Mouse (Mus musculus) thymus, postnatal 4 days (tissue): ENCODE measurements around the gene Hnf1b.

Experiments
- DNase-seq: peaks from one replicate; pipeline ENCODE4 v3.0.0; 2021

Hnf1b gene

DNA sequence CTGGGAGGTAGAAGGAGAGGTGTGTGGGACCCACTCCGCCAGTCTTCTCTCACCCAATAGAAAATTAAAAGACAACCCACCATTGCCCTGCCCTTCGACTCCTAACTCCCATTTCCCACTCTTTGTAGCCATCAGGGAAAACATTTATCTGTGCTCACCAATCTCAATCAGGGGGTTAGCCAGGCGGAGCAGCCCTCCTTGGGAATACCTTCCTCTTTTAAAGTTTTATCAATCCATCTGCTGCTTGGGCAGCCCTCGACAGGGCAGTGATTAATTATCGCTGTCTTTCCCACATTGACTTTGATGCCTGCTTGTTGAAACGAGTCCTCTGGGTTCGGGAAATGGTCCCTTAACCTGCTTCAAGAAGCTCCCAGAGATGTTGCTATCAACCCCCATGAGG is 47.7 kb downstream of the Hnf1b start:
- DNase-seq, result no peak

DNA sequence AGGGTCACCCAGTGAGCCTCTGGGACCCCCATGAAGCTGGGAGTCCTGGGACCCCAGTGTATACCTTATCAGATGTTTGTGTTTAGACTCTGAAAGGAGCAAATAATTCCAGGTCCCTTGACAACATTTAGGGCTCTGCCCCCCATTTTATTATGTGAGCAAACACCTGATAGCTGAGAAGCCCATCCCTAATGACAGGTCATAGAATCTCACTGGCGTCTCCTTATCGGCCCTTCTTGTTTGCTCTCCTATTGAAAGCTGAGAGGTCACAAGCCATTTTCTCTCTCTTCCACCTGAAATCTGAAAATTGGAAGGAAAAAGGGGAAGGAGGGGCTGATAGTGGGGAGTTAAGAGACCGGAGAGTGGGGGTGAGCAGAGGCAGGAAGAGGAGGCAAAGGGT is 52.9 kb downstream of the Hnf1b start:
- no peak for DNase-seq

DNA sequence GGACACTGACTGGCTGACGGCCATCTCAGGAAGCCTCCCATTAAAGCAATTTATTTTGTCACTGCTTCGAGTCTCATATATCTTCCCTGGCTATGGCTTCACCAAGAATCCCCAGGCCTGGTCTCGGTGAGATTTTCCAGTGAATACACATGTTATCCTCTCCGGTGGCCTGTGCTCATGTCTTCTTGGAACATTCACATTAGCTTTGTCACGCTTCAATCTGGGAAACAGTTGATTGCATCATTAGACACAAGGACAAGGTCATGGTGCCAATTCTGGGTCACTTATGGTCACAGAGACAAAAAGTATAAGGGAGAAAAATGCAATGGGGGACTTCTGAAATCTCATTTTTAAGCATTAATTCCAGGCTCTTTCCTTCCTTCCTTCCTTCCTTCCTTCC is 55.9 kb downstream of the Hnf1b start:
- DNase-seq, result no peak

DNA sequence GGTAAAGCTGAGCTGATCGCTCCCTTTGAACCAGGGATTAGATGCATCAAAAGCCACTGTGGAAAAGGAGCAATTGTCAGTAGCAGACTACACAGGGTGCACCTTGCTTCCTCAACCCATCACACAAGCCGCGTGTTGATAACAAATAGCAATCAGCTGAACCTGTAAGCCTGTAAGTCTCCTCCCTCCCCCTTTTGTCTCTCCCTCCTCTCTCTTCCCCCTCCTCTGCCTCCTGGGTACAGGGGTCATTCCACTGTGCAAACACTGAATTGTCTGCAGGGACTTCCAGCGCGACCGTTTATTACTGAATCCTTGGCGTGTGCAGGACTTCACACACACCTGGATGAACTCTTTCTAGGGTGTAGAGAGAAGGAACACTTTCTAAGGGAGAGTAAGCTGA is 58.5 kb downstream of the Hnf1b start:
- no peak for DNase-seq

DNA sequence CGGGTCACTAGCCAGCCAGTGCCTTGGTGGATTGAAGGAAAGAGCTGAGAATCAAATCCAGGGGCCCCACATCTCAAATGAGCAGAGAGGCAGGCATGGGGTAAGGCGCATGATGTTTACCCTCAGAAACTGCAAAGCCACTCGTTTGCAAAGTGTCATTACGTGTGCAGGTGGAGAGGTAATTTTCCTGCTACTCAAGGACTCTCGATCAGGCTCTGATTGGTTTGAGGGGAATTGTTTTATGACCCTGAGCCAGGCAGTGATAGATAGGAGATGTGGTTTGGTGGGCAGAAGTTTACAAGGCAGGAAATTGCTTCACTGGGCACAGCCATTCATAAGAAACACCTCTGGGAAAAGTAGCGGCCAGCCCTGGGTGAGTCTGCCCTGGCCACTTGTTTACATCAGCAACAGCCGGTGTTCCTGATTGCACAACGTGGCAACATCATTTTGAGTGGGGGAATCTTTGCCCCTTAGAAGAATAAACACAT is 64.0 kb downstream of the Hnf1b start:
- no peak for DNase-seq

DNA sequence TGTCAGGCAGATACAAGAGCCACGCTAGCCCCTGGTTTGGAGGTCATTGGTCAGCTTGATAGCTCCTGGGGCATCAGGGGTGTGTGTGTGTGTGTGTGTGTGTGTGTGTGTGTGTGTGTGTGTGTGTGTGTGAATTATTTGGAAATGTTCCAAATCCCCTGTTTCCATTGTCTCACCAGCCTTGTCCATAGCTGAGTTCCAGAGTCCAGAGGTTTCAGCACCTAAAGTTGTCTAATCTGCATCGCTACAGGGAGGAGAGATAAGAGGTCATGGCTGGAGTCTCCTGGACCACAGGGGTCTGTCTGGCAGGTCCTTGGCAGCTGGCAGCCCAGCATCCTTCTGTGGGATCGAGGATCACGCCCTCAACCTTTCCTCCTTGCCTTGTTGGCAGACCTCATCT is 64.6 kb downstream of the Hnf1b start:
- DNase-seq, result no peak

DNA sequence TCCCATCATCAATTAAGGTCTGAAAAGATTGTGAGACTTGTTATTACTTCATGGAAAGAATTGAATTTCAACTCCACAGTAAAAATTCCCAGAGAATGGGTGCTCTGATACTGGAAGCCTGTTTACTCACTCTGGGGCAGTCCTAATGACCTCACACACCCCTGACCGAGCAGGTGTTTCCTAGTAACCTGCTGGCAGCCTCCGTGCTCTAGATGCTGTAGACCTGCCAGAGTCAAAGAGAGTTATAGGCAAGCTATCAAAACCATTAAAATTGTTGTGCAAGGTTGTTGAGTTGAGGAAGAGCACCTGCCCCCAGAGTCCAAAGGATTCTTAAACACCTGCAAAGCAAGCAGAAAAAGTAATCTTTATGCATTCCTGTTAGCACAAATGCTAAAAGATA is 72.7 kb downstream of the Hnf1b start:
- DNase-seq, result no peak

DNA sequence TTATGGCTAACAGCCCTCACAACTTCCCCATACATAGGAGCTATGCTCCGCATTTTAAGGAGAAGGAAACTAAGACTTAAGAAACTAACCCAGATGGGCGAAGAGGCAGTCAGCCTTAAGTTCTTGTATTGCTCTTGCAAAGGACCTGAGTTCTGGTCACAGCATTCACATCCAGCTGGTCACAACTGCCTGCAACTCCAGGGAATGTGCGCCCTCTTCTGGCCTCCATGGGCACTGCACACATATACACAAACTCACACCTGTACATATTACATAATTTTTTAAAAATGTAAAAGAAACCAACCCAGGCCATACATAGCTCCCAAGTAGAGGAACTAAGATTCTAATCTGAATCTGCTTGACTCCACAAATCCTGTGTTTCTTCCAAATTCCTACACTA is 77.2 kb downstream of the Hnf1b start:
- peak; percentile 60 for DNase-seq

DNA sequence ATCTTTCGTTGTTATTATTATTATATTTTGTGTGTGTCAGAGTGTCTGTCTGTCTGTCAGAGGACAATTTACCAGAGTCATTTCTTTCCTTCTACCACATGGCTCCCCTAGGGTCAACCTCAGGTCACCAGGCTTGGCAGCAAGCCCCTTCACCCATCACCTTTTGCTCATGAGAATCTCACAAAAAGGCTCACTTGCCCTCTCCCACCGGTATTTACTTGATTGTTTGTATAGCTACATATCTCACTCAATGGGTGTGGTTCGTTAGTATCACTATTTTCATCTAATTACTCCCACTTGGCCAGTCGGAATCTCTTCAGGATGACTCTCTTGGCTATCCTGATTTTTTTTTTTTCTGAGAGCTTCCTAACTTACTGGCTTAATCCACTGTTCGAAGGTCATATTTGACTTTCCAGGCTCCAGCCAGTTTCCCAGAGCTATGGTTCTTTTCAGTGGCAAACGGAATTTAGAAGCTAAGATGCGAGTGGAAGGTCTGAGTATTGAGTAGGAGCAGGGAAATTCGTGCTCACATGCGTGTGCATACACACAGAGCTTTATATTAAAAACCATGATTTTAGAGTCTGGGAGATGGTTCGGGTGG is 82.7 kb downstream of the Hnf1b start:
- DNase-seq, result no peak

DNA sequence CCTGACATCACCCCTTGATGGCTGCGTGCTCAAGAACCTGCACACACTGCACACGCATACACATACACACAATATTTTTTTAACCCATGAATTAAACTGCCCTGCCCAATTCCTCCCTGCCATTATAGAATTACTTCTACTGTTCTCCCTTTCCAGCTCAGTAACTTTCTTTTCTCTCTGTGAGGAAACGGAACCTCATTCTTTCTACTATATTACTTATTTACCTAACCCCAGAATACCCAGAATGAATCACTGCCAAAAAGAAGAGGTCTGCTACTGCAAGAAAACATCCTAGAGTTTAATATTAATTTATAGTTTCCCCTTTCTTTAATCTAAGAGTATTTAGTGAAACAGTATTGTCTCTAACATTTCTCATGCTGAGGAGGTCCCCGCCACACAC is 83.5 kb downstream of the Hnf1b start:
- DNase-seq, result no peak

DNA sequence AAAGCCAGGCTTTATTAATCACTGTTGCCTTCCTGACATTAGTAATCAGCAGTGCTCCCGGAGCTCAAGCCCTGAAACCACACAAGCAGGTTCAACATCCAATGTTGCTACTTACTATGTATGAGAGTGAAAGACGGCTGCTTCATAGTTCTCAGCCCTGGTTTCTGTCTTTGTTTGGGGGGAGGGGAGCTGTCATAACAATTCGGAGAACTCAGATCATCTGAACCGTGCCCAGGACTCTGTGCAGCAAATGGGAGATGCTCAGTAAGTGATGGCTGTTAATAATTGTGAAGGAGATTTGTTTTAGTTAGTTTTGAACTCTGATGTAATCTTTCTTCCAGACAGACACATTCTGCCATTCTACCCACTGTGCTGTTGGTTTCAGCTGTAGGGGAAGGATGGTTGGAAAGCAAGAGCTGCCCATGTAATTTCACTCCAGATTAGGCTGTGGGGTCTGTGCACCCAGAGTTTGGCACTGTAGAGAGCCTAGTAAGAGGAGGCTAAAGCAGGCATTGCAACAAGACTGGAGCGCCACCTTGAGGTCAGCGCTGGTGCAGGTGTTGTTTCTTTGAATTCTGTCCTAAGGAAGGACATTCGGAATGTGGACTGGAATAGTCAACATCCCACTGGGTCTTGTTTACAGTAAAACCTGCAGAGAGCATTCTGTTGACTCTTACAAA is 86.3 kb downstream of the Hnf1b start:
- DNase-seq, result peak; percentile 83

DNA sequence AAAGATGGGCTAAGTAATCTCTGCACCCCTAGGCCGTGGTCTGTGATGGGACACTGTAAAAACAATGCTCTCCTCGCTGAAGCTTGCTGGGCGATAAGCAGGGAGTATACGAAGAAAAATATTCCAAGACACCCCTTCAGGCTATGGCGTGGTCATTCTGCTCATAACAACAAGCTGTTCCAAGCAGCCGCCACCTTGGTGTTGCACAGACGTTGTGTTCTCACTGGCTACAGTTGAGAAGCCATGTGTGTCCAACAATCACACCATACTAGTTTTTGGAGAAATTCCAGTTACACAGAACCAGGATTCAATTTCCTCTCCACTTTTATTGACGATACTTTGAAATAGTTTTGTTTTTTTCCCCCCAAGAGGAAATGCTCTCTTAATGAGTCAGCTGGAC is 88.7 kb downstream of the Hnf1b start:
- no peak for DNase-seq

DNA sequence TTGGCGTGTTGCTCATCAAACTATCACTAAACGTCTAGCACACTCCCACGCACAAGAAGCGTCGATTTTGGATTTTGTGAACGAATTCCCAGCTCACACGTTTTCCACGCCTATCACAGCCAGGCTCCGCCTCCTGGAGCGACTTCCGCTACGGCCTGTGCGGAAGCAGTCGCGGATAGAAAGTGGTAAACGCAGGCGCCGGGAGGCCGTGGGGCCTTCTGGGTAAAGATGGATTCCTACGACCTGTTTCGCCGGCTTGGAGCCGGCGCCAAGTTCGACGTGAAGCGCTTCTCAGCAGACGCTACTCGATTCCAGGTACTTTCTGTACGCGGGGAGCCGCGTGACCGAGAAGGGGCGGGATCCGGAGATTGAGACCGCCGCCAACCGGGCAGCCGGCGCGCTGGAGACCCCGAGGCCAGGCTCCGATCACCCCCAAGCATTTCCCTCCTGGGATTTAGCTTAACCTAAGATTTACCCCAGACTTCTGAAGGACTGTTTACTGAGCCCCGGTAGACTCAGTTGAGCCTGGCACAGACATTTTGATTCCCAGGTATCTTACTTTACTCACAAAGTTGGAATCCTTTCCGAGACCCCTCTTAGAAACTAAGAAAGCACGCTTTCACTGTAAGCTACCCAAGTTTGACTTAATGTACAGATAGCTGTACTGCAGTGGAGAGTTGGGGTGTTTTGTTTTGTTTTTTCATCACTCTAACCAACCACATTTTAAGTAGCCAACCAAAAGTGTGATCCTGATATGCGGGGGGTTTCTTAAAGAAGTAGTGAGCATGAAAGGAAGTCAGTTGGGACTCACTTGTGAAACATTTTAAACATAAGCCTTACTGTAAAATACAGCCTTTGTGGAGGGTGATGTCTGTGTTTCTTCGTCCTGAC is 92.3 kb downstream of the Hnf1b start, which contains the start of gene Ddx52:
Ddx52 (plus strand) TSS at position 113 of the 891 bp plus-strand sequence.
- peak; percentile 89 for DNase-seq
